Mouse (Mus musculus) testis, postnatal 10 days (tissue): ENCODE measurements around the gene Zfp874b.
"Not testable (repeated sequence)": the region's sequence is repeated elsewhere in the genome, so short reads cannot be mapped to it uniquely, and the experiment has no call there.

Source experiments
- DNase-seq: peaks from one replicate; pipeline ENCODE4 v3.0.0; 2021; ENCODE audit warnings: low spot score

The Zfp874b gene

DNA sequence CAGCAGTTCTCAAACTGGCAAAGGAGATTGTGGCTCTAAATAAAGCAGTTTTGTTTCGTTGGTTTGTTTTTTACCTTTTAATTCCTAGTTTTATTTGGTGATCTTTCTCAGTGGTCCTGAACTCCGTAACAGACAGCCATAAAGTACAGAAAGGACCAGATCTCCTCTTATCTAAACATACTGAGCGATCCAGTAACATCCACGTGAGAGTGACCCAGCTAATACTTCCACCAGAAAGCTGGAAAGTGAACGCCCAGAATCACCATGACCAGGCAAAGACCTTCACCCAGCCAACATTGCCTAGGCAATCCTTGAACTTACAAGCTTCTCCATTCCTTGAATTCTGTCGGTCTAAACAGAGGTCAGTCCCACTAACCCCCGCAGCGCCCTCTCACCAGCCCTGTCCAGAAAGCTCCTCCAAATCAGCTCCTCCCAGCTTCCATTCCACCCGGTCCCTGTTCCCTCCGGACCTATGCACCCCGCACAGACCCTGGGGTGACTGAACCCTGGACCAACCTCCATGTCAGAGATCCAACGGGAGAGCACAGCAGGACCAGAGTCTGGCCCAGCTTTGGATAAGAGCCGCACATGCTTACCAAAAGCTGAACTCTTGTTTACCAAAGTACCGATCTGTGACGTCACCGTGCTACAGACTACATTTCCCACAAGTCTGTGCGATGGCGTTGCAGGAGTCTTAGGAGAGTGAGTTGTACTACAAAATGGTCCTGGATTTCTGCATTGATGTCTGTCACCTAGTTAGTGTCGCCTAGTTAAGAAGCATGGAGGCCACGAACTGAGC, at the start of gene Zfp874b:
Gene Zfp874b, minus strand, starts transcription at position 634 of the 799 bp plus-strand sequence.
- DNase-seq = peak; percentile 83

DNA sequence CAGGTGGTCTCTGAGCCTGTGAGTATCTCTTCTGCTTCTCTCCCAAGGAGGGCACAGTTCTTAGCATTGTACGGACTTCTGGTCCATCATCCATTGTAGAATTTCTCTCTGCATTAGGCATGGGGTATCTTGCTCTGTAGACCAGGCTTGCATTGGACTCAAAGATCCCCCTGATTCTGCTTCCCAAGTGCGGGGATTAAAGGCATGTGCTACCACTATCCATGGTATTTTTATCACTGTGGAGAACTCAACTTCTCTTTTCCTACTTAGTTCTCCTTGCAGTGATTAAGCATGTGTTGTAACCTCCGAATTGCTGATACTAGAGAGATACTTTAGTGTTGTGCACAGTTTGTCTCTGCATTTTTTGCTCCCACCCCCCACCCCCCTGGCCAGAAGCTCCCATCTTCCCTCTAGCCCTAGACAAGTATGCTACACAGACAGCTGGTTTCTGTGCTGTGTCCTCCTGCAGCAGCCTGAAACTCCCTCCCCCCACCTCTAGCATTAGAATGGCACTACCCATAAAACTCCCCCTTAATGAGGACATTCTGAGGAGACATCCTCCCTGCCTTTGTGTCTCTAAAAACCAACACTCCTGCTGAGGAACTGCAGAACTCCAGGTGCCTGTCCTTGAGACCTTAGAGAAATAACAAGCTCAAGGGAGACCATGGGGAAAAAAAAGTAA, 43.1 kb upstream of the Zfp874b start:
- DNase-seq = no peak

DNA sequence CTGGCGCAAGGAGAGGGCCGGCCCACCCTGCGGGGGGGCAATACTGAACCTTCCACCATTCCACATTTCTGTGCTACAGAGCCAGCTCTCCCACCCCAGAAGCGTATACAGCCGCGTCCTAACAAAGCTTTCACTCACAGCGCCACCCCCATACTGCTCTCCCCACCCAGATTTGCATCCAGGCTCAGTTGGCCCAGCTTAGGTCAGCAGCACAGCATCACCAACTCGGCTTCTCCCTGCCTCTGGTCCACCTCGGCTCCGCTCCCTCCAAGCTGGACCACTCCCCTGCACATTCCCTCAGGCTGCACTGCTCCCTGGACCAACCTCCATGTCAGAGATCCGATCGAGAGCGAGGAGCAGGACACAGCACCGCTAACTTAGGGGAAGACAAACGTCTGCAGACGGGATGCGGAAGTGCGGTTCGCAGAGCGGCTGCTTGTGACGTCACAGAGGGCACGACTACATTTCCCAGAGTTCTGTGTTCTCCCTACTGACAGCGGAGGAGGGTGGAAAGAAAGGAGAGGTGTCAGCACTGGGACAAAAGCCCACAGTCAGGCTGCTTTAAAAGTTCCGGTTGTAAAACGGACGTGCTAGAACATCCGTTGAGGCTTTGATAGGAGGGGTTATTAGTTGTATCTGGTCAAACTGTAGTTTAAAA, 41.8 kb upstream of the Zfp874b start, which contains the start of the genes Gm26965 and Zfp87:
Gene Gm26965, minus strand, starts transcription at position 399 of the 658 bp plus-strand sequence.
Gene Zfp87, minus strand, starts transcription at position 425 of the 658 bp plus-strand sequence.
- DNase-seq = peak; percentile 88

DNA sequence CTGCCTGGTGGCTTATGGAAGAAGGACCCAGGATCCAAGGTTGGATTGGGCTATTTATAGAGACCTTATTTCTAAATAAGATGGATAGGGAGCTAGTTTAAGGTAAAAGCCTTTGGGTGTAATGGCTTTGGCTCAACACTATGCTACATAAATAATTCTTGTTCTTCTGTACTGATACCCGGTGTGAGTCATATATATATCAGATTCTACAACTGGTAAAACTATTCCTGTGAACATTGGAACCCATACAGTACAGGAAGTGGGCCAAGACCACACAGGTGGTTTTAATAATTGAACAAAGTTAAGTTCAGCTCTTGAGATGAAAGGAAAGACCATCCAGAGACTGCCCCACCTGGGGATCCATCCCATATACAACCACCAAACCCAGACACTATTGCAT, 16.9 kb upstream of the Zfp874b start:
- no peak for DNase-seq

DNA sequence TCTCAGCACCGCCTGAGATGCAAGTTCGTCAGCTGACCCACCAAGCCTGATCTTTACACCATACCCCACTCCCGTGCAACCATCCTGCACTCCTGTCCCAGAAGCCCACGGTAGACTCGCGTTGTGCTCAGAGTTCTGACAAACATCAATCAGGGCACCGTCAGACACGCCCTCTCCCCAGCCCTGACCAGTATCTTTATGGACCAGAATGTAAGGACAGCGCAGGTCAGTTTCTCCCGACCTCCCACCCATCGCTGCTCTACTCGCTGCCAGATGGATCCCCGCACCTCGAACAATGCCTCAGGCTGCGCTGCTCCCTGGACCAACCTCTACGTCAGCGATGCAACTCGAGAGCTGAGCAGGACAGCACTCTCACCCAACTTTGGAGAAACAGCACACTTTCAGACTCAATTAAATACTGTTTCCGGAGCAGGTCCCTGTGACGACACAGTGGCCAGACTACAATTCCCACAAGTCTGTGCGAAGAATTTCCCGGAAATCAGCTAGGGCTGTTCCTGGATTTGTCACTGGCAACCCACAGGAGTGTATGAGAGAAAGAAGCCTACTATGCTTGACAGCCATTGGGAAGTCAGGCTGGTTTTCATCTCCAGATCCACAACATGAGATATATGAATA, 16.1 kb upstream of the Zfp874b start, which contains the start of gene Zfp58:
Gene Zfp58, minus strand, starts transcription at position 472 of the 636 bp plus-strand sequence.
- DNase-seq = peak; percentile 75

DNA sequence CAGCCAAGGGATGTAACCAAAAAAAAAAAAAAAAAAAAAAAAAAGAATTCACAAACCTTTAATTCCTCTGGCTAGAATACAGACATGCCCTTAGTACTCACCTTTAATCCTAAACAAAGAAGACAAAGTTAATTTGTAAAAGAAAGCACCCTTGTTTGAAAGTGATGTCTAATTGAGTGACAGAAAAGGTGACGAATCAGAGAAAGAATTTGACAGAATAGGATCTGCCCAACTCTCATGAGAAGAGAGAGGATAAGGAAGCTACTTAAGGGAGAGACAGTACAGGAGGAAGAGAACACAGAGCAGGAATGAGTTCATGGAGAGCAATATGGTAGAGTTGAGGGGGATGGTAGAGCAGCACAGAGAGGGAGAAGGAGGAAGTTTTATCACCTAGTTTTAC, 11.6 kb upstream of the Zfp874b start:
- DNase-seq = no peak

DNA sequence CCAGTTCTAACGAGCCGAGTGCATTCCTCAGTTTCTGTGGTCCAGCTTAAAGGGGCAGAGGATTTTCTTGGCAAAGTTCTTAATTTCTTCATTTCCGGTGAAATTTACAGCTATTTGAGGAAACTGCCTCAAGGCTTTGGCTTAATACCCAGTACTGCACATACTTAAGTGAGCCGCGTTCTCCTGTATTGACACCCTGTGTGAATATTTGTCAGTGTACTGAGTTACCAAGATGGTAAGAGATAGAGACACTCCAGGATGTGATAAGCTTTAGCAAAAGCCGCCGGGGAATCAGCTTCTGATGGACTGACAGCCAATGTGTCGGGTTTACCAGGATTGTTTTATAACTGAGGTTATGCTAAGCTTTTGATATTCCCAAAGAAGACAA, 360 bp upstream of the Zfp874b start:
- DNase-seq = no peak

DNA sequence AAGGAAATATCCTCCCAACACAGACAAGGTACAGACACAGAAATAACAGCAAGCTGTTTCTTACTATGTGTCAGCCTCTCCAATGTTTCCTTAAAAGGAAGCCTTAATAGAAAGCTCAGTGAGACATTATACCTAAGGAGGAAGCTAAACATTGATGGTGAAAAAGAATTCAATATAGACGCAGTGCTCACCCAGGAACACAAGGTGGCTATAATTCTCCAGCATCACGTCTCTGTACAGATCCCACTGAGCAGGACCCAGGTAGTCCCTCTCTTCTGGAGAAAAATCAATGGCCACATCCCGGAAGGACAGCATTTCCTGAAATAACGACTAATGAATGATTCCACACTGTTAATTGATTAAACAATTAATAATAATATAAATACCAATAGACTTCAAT, 2.5 kb downstream of the Zfp874b start:
- DNase-seq = no peak

DNA sequence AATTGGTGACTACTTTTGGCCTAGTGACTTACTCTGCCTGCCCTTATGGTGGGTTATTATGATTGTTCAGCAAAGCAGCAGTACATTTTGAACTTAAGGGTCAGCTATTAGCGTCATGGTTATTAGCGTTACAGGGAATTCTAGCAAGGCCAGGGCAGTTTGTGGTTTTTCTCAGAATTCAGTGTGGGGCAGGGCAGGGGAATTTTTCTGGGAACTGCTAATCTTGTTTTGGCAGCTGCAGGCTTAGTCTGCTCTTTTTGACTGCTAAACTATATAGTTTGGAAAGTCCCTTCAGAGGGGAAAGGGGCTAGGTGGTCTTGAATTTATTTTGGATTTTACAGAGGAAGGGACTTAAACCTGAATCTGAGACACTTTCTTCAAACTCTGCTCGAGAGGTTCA, 14.8 kb downstream of the Zfp874b start:
- DNase-seq = no peak

DNA sequence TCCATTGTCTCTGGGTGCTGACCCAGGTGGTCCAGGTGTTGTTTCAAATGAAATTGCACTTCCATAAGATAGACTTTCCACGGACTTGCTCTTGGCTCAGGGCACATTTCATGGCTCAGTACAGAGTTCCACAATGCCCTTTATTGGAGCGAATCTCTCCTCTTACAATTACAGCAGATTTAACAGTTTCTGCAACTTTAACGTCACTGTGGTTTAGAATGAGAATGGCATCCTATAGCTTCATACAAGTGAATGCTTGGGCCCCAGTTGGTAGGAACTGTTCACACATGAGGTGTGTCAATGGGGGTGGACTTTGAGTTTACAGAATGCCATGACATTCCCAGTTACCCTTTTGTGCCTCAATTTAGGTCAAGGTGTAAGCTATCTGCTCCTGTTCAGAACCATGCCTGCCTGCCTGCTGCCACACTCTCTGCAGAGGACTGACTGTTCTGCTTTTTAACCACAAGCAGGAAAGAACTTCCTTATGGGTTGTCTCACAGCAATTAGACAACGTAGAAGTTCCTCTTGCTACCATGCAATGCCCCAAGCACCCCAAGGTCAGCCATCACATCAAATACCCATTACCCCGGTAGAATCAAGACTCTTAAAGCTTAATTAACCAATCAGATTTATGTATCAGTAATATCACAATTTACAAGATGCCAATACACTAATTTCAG, 20.4 kb downstream of the Zfp874b start:
- DNase-seq = not testable (repeated sequence)

DNA sequence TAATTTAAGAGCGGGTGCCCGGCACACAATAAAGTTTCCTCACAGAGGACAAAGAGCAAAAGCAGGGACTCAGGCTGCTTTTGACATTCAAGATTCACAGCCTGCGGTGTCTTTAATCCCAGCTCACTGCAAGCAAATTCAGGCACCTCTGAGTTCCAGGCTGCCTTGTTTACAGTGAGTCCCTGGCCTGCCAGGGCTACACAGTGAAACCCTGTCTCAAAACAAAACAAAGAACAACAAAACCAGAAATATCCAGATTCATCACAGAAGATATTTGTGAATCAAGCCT, 32.1 kb downstream of the Zfp874b start:
- DNase-seq = no peak

DNA sequence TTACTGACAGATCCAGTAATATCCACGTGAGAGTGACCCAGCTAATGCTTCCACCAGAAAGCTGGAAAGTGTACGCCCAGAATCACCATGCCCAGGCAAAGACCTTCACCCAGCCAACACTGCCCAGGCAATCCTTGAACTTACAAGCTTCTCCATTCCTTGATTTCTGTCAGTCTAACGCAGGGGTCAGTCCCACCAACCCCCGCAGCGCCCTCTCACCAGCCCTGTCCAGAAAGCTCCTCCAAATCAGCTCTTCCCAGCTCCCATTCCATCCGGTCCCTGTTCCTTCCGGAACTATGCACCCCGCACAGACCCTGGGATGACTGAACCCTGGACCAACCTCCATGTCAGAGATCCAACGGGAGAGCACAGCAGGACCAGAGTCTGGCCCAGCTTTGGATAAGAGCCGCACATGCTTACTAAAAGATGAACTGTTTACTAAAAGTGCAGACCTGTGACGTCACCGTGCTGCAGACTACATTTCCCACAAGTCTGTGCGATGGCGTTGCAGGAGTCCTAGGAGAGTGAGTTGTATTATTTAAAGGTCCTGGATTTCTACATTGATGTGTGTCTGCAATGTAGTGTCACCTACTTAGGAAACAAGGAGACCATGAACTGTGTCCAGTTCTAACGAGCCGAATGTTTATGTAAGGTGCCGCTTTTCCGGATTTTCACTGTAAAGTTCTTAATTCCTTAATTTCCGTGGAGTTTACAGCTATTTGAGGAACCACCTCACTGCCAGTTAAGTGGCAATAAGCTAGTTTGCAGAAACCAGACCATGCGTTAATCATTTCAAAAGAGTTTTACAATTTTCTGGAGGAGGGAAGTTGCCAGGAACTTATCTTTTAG, 32.7 kb downstream of the Zfp874b start, which contains the start of gene Zfp874a:
Gene Zfp874a, minus strand, starts transcription at position 453 of the 849 bp plus-strand sequence.
- peak; percentile 85 for DNase-seq

DNA sequence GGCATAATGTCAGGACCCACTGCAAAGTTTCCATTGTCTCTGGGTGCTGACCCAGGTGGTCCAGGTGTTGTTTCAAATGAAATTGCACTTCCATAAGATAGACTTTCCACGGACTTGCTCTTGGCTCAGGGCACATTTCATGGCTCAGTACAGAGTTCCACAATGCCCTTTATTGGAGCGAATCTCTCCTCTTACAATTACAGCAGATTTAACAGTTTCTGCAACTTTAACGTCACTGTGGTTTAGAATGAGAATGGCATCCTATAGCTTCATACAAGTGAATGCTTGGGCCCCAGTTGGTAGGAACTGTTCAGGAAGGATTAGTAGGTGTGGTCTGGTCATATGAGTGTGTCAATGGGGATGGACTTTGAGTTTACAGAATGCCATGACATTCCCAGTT, 47.0 kb downstream of the Zfp874b start:
- DNase-seq = not testable (repeated sequence)

DNA sequence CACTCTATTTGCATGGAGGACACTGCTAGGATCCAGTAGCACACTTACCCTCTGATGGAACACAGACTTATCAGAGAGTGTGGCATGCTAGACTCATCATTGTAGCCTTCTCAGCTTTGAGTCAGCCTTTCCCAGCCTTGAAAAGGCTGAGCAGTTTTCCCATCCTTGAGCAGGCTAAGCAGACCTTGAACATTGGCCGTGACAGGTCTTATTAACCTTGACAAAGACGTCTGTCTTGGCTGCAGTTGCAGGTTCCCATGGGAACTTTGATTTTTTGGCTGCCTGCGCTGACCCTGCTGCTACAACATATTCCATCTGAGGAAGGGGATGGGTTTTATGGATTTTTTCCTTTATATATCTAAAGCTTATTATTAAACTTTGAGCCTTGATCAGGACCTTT, 55.9 kb downstream of the Zfp874b start:
- DNase-seq = no peak

DNA sequence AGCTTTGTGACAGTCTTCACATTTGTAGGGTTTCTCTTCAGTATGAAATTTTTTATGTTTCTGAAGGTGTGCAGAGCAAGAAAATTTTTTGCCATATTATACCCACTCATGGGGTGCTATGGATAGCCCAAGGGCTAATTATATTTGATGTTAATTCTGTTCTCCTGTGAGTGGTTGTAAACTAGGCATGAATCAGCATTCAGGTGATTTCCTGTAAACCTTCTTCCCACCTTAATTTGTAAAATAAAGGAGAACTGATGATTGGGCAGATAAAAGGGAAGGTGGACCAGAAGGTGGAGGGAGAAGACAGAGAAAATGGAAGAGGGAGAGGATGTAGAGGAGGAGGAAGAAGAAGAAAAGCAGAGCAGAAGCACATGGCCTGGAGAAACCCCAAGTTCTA, 58.4 kb downstream of the Zfp874b start:
- not testable (repeated sequence) for DNase-seq

DNA sequence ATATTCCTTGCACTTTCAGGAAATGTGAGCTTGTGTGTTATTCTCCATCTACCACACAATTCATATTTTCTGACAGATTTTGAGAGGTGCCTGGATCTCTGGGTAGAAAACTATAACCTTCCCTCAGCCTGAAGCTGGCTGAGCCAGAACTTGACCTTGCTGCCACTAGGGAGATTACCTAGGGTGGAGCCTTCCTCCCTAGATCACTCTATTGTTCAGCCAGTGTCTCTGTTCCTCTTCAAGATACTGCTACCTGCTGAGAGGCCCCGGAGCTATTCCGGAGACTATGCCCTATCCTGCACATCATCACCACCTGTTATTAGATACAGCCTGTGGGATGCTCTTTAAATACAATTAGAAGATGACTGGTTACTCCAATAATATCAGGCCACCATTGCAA, 61.5 kb downstream of the Zfp874b start:
- not testable (repeated sequence) for DNase-seq
